Mouse (Mus musculus) forebrain, embryonic 11.5 days (tissue): ENCODE results near the gene Cyp2d9. TPM values are rescaled to one million over a fixed set of nuclear protein-coding genes. Genes with fewer than 3 reads are reported as not detected.
"Not testable (repeated sequence)": the region's sequence is repeated elsewhere in the genome, so short reads cannot be mapped to it uniquely, and the experiment has no call there.

ENCODE experiments used
- ATAC-seq: fragments of 200-750 bp; cut with Nextera tagmentation; replicated peaks from 2 replicates; pipeline ENCODE4 v1.8.0; 2017; ENCODE audit warnings: moderate TSS enrichment; ENCODE audit not compliant: low FRiP score
- DNase-seq: peaks from one replicate; pipeline ENCODE4 v3.0.0-alpha.2; 2017; ENCODE audit warnings: low spot score
- H3K27ac ChIP-seq: fragments of 300-500 bp; sonication (generic); 2 replicates; pipeline ENCODE4 v1.5.1; 2014; ENCODE audit warnings: low read depth, low read length
- H3K27me3 ChIP-seq: fragments of 300-500 bp; sonication (generic); 2 replicates; pipeline ENCODE4 v1.6.1; 2014; ENCODE audit warnings: mild to moderate bottlenecking, low read length, mixed read lengths; ENCODE audit not compliant: control insufficient read depth, insufficient read depth
- H3K36me3 ChIP-seq: fragments of 300-500 bp; sonication (generic); 2 replicates; pipeline ENCODE4 v1.6.1; 2014; ENCODE audit warnings: mild to moderate bottlenecking, low read length, moderate library complexity, mixed read lengths; ENCODE audit not compliant: control insufficient read depth, insufficient read depth
- H3K4me1 ChIP-seq: fragments of 300-500 bp; sonication (generic); replicated peaks from 2 replicates; pipeline ENCODE4 v1.6.1; 2014; ENCODE audit warnings: low read length, mixed read lengths; ENCODE audit not compliant: control insufficient read depth, insufficient read depth
- H3K4me2 ChIP-seq: fragments of 300-500 bp; sonication (generic); 2 replicates; pipeline ENCODE4 v1.6.1; 2014; ENCODE audit warnings: low read depth, mild to moderate bottlenecking, low read length, moderate library complexity, mixed read lengths; ENCODE audit not compliant: severe bottlenecking
- H3K4me3 ChIP-seq: fragments of 300-500 bp; sonication (generic); 2 replicates; pipeline ENCODE4 v1.5.1; 2014; ENCODE audit warnings: low read depth, low read length
- H3K9ac ChIP-seq: fragments of 300-500 bp; sonication (generic); 2 replicates; pipeline ENCODE4 v1.6.1; 2014; ENCODE audit warnings: low read length
- H3K9me3 ChIP-seq: fragments of 300-500 bp; sonication (generic); 2 replicates; pipeline ENCODE4 v1.6.1; 2016; ENCODE audit warnings: low read length, mixed read lengths; ENCODE audit not compliant: control insufficient read depth
- WGBS: fragments of 180-500 bp; shearing (Covaris S2); extraction: QIAGEN DNeasy Blood & Tissue Kit; methylation state at CpG from one replicate; pipeline ENCODE4 v1.1.7; 2014; 5-methylcytosine and 5-hydroxymethylcytosine counted together
- microRNA-seq: library from miRNA; unstranded; fragments of <30 nt; microRNA quantifications from one replicate; pipeline ENCODE4, GENCODE M21; 2016; ENCODE audit not compliant: insufficient number of aligned reads
- polyA plus RNA-seq: library from polyadenylated mRNA; unstranded; fragments of >200 nt; fragmentation: Nextera tagmentation; extraction: Ambion mirVana; gene quantifications from 2 replicates; pipeline ENCODE4 v1.2.1, GENCODE M21; 2014

The Cyp2d9 gene
- polyA plus RNA-seq, 1 experiment from 2014 or later, result not detected

GRCm38 (mm10) chr15:82456086-82456790 lies 23.0 kb downstream of the Cyp2d9 start:
- not testable (repeated sequence) for ATAC-seq, DNase-seq, H3K4me2 ChIP-seq, H3K4me1 ChIP-seq, H3K9me3 ChIP-seq, H3K9ac ChIP-seq, H3K27me3 ChIP-seq, H3K36me3 ChIP-seq, H3K27ac ChIP-seq, H3K4me3 ChIP-seq
- WGBS, result 85% methylated on average over 6 of the region's 6 CpGs

GRCm38 (mm10) chr15:82457064-82458021 lies 24.1 kb downstream of the Cyp2d9 start:
- H3K4me3 ChIP-seq, result no peak overlapping the region
- no peaks in the 10 kb centered on the region for H3K27me3 ChIP-seq
- no peaks in the 10 kb centered on the region for H3K4me1 ChIP-seq
- ATAC-seq (no peak), DNase-seq (no peak)
- 79% methylated on average over 5 of the region's 5 CpGs for WGBS
- no peaks in the 10 kb centered on the region for H3K9me3 ChIP-seq
- H3K4me2 ChIP-seq, result no peak overlapping the region
- no peaks in the 10 kb centered on the region for H3K36me3 ChIP-seq
- H3K27ac ChIP-seq, result no peak overlapping the region
- no peak overlapping the region for H3K9ac ChIP-seq

GRCm38 (mm10) chr15:82459266-82459665 lies 26.0 kb downstream of the Cyp2d9 start:
- not testable (repeated sequence) for DNase-seq, ATAC-seq, H3K9me3 ChIP-seq, H3K4me1 ChIP-seq, H3K4me2 ChIP-seq, H3K27me3 ChIP-seq, H3K36me3 ChIP-seq, H3K27ac ChIP-seq, H3K9ac ChIP-seq, H3K4me3 ChIP-seq
- 83% methylated on average over 12 of the region's 12 CpGs for WGBS

- Histone ChIP-seq H3K9ac (no peak overlapping the region), H3K4me1 (no peaks in the 10 kb centered on the region), H3K9me3 (no peaks in the 10 kb centered on the region), H3K4me2 (no peak overlapping the region), H3K27ac (no peak overlapping the region), H3K4me3 (no peak overlapping the region), H3K36me3 (no peaks in the 10 kb centered on the region), H3K27me3 (no peaks in the 10 kb centered on the region)
- 73% methylated on average over 2 of the region's 2 CpGs for WGBS
- DNase-seq (no peak), ATAC-seq (no peak)
Measured at GRCm38 (mm10) chr15:82464701-82465100, 31.5 kb downstream of the Cyp2d9 start.

GRCm38 (mm10) chr15:82494273-82494672 lies 61.0 kb downstream of the Cyp2d9 start:
- 69% methylated on average over 13 of the region's 13 CpGs for WGBS
- H3K9me3 ChIP-seq, result not testable (repeated sequence)

More at GRCm38 (mm10) chr15:82494273-82494672, 61.0 kb downstream of the Cyp2d9 start:
- not testable (repeated sequence) for H3K4me2 ChIP-seq, H3K9ac ChIP-seq, H3K27ac ChIP-seq, DNase-seq, H3K27me3 ChIP-seq, H3K4me1 ChIP-seq, ATAC-seq, H3K4me3 ChIP-seq, H3K36me3 ChIP-seq

Small RNA genes within 50 kb of the gene (microRNA-seq; reads per million reads assigned to microRNA genes)
- gene Gm25990 (not detected), gene Gm27331 (not detected), gene Gm27622 (not detected), gene Gm27825 (not detected), gene Mir7684 (not detected)

Other genes with a start within 250 kb of the Cyp2d9 start
- gene Shisa8, start 220.6 kb upstream of the Cyp2d9 start, polyA plus RNA-seq, result 0.87 and 1.2 TPM in 2 replicates
- gene Tnfrsf13c, start 209.1 kb upstream of the Cyp2d9 start, polyA plus RNA-seq, result 0.35 and 0.64 TPM in 2 replicates
- gene Cenpm, start 188.7 kb upstream of the Cyp2d9 start, polyA plus RNA-seq, result 91.6 and 100 TPM in 2 replicates
- 2.2 and 2.4 TPM in 2 replicates for gene 1500009C09Rik, start 181.0 kb upstream of the Cyp2d9 start, polyA plus RNA-seq
- 157 and 162 TPM in 2 replicates for gene Sept3, start 158.5 kb upstream of the Cyp2d9 start, polyA plus RNA-seq
- gene Wbp2nl, start 134.5 kb upstream of the Cyp2d9 start, polyA plus RNA-seq, result 0.19 TPM in 1 of 2 replicates, not detected in the other
- 23.5 and 24.9 TPM in 2 replicates for gene Naga, start 94.5 kb upstream of the Cyp2d9 start, polyA plus RNA-seq
- 5.0 and 5.4 TPM in 2 replicates for gene Pheta2, start 94.5 kb upstream of the Cyp2d9 start, polyA plus RNA-seq
- 236 and 244 TPM in 2 replicates for gene Smdt1, start 94.5 kb upstream of the Cyp2d9 start, polyA plus RNA-seq
- 251 and 275 TPM in 2 replicates for gene Ndufa6, start 79.1 kb upstream of the Cyp2d9 start, polyA plus RNA-seq
- 2.5 and 3.6 TPM in 2 replicates for gene Cyp2d22, start 53.2 kb upstream of the Cyp2d9 start, polyA plus RNA-seq
- not detected in 2 replicates for gene Cyp2d11, start 39.4 kb upstream of the Cyp2d9 start, polyA plus RNA-seq
- gene Cyp2d10, start 26.2 kb upstream of the Cyp2d9 start, polyA plus RNA-seq, result not detected in 2 replicates
- not detected in 2 replicates for gene Cyp2d12, start 121.6 kb downstream of the Cyp2d9 start, polyA plus RNA-seq
- not detected in 2 replicates for gene Cyp2d34, start 187.5 kb downstream of the Cyp2d9 start, polyA plus RNA-seq